Mouse (Mus musculus) R1 (cell line): ENCODE results near the gene Ypel2.
A peak's percentile ranks its signal among the peaks of the same experiment; 100 is the strongest.

Source experiments
- DNase-seq: peaks from one replicate; pipeline ENCODE4 v3.0.0-alpha.2; 2018; ENCODE audit warnings: low read depth, low spot score

Ypel2 gene

GRCm38 (mm10) chr11:86995625-86996221 lies 2.2 kb upstream of the Ypel2 start:
- DNase-seq = peak; percentile 73

GRCm38 (mm10) chr11:86994791-86995624 lies 1.5 kb upstream of the Ypel2 start:
- DNase-seq = no peak

GRCm38 (mm10) chr11:86994330-86994729 lies 823 bp upstream of the Ypel2 start:
- DNase-seq = no peak

GRCm38 (mm10) chr11:86992461-86992988 lies 982 bp downstream of the Ypel2 start:
- no peak for DNase-seq

GRCm38 (mm10) chr11:86991241-86991640 lies 2.3 kb downstream of the Ypel2 start:
- no peak for DNase-seq

GRCm38 (mm10) chr11:86990309-86990708 lies 3.2 kb downstream of the Ypel2 start:
- no peak for DNase-seq

GRCm38 (mm10) chr11:86984990-86985389 lies 8.5 kb downstream of the Ypel2 start:
- DNase-seq = no peak

GRCm38 (mm10) chr11:86983056-86983455 lies 10.5 kb downstream of the Ypel2 start:
- DNase-seq = no peak

- DNase-seq = no peak
Measured at GRCm38 (mm10) chr11:86981229-86981791, 12.2 kb downstream of the Ypel2 start.

GRCm38 (mm10) chr11:86980526-86980925 lies 13.0 kb downstream of the Ypel2 start:
- no peak for DNase-seq

GRCm38 (mm10) chr11:86979799-86980198 lies 13.7 kb downstream of the Ypel2 start:
- DNase-seq = no peak

- no peak for DNase-seq
Measured at GRCm38 (mm10) chr11:86977242-86977641, 16.3 kb downstream of the Ypel2 start.

GRCm38 (mm10) chr11:86974401-86974800 lies 19.1 kb downstream of the Ypel2 start:
- no peak for DNase-seq

GRCm38 (mm10) chr11:86973255-86973654 lies 20.3 kb downstream of the Ypel2 start:
- no peak for DNase-seq

GRCm38 (mm10) chr11:86971057-86971753 lies 22.3 kb downstream of the Ypel2 start:
- no peak for DNase-seq

- DNase-seq = peak; percentile 53
Measured at GRCm38 (mm10) chr11:86969041-86969821, 24.3 kb downstream of the Ypel2 start.

GRCm38 (mm10) chr11:86967506-86967905 lies 26.0 kb downstream of the Ypel2 start:
- DNase-seq = no peak

- DNase-seq = no peak
Measured at GRCm38 (mm10) chr11:86966696-86967095, 26.8 kb downstream of the Ypel2 start.

GRCm38 (mm10) chr11:86965079-86965478 lies 28.4 kb downstream of the Ypel2 start:
- no peak for DNase-seq

GRCm38 (mm10) chr11:86963698-86964097 lies 29.8 kb downstream of the Ypel2 start:
- DNase-seq = no peak

GRCm38 (mm10) chr11:86963027-86963426 lies 30.5 kb downstream of the Ypel2 start:
- DNase-seq = no peak
